Mouse (Mus musculus) G1E (cell line): ENCODE data around the gene Plekhd1. TPM values are rescaled to one million over a fixed set of nuclear protein-coding genes. Genes with fewer than 3 reads are reported as not detected.
A peak's percentile ranks its signal among the peaks of the same experiment; 100 is the strongest.

ENCODE experiments used
- ATAC-seq: 2 replicates; pipeline ENCODE4 v1.8.0; 2016; ENCODE audit warnings: mild to moderate bottlenecking; ENCODE audit not compliant: insufficient number of reproducible peaks, poor library complexity, low FRiP score, severe bottlenecking; ENCODE audit errors: extremely low read depth
- DNase-seq: peaks from one replicate; pipeline ENCODE4 v3.0.0; 2012; ENCODE audit warnings: low spot score
- H3K27me3 ChIP-seq: 2 replicates; pipeline ENCODE4 v1.6.1; 2012; ENCODE audit warnings: mild to moderate bottlenecking, low read length, inconsistent platforms; ENCODE audit not compliant: insufficient read depth
- H3K36me3 ChIP-seq: replicated peaks from 2 replicates; pipeline ENCODE3; 2012; ENCODE audit warnings: mild to moderate bottlenecking, inconsistent platforms
- H3K4me1 ChIP-seq: 2 replicates; pipeline ENCODE4 v1.6.1; 2012; ENCODE audit warnings: low read depth, low read length, inconsistent platforms, mixed read lengths; ENCODE audit not compliant: insufficient read depth
- H3K4me3 ChIP-seq: 2 replicates; pipeline ENCODE4 v1.5.1; 2012; ENCODE audit warnings: low read depth, mild to moderate bottlenecking, inconsistent platforms, low read length, moderate library complexity, mixed read lengths
- H3K9me3 ChIP-seq: replicated peaks from 2 replicates; pipeline ENCODE4 v1.6.1; 2012; ENCODE audit warnings: inconsistent platforms
- CTCF ChIP-seq: IDR thresholded peaks from 2 replicates; pipeline ENCODE4 v1.5.1; 2012; ENCODE audit warnings: low read depth, low read length, inconsistent platforms, mixed read lengths
- GATA1 ChIP-seq: IDR thresholded peaks from 2 replicates; pipeline ENCODE4 v1.6.1; 2012; ENCODE audit warnings: borderline replicate concordance, low read length, inconsistent platforms, mixed read lengths
- GATA2 ChIP-seq: IDR thresholded peaks from 2 replicates; pipeline ENCODE4 v1.6.1; 2012; ENCODE audit warnings: low read depth, low read length, inconsistent platforms, borderline replicate concordance
- POLR2AphosphoS5 ChIP-seq: IDR thresholded peaks from 2 replicates; pipeline ENCODE4 v1.6.1; 2012; ENCODE audit warnings: low read depth, low read length, inconsistent platforms; ENCODE audit not compliant: insufficient replicate concordance
- TAL1 ChIP-seq: conservative IDR thresholded peaks from 2 replicates; pipeline ENCODE4 v1.6.1; 2012; ENCODE audit warnings: low read depth, low read length, inconsistent platforms, mixed read lengths
- polyA plus RNA-seq: library from polyadenylated mRNA; stranded (reverse); fragments of >175 nt; gene quantifications from 2 replicates; pipeline ENCODE4 v1.2.3, GENCODE M21; 2012
- total RNA-seq, 2 experiments: library from RNA; stranded (forward) in 1 of 2; stranded (reverse) in 1 of 2; fragments of 200-1000 nt in 1 of 2; fragments of >200 nt in 1 of 2; fragmentation: Nextera tagmentation in 1 of 2; gene quantifications; 2 replicates each; pipeline ENCODE4 v1.2.3; 2014 to 2017

Plekhd1 gene
- total and polyA plus RNA-seq, 3 experiments = 0.16 TPM; not detected in 2

- H3K36me3 ChIP-seq = no peaks in the 10 kb centered on the region
- DNase-seq (no peak), ATAC-seq (no peak)
- peaks cover 60% of the 10 kb centered on the region for H3K27me3 ChIP-seq
- H3K4me3 ChIP-seq = no peak overlapping the region
- H3K9me3 ChIP-seq = no peaks in the 10 kb centered on the region
- no peak for TF ChIP-seq GATA2
- no peak for TF ChIP-seq TAL1
- TF ChIP-seq GATA1 = no peak
- TF ChIP-seq POLR2AphosphoS5 = no peak
- TF ChIP-seq CTCF = no peak
- H3K4me1 ChIP-seq = peaks cover 14% of the 10 kb centered on the region
Observed at GRCm38 (mm10) chr12:80737283-80737600, 44.9 kb downstream of the Plekhd1 start.

- Histone ChIP-seq H3K27me3 (peaks cover 70% of the 10 kb centered on the region), H3K9me3 (no peaks in the 10 kb centered on the region), H3K4me1 (peaks cover 11% of the 10 kb centered on the region), H3K36me3 (no peaks in the 10 kb centered on the region), H3K4me3 (no peak overlapping the region)
- no peak for DNase-seq
- no peak for ATAC-seq
- TF ChIP-seq GATA2 (no peak), CTCF (peak; percentile 92)
Observed at GRCm38 (mm10) chr12:80739482-80739881, 47.1 kb downstream of the Plekhd1 start.

GRCm38 (mm10) chr12:80744614-80745013 lies 52.2 kb downstream of the Plekhd1 start:
- Histone ChIP-seq H3K36me3 (no peaks in the 10 kb centered on the region), H3K9me3 (no peaks in the 10 kb centered on the region), H3K4me3 (no peak overlapping the region), H3K4me1 (peaks cover 6% of the 10 kb centered on the region; the same call in 1 of the 2 replicates), H3K27me3 (peaks cover 71% of the 10 kb centered on the region)
- no peak for TF ChIP-seq GATA2
- TF ChIP-seq CTCF = no peak
- no peak for TF ChIP-seq POLR2AphosphoS5
- no peak for TF ChIP-seq TAL1
- TF ChIP-seq GATA1 = no peak
- no peak for DNase-seq
- ATAC-seq = no peak

GRCm38 (mm10) chr12:80746031-80746813 lies 53.8 kb downstream of the Plekhd1 start:
- peaks cover 6% of the 10 kb centered on the region; the same call in 1 of the 2 replicates for H3K4me1 ChIP-seq
- H3K4me3 ChIP-seq = no peak overlapping the region
- no peak for DNase-seq
- TF ChIP-seq POLR2AphosphoS5 (no peak), GATA1 (no peak), CTCF (no peak)
- no peak for ATAC-seq
- no peaks in the 10 kb centered on the region for H3K36me3 ChIP-seq
- H3K9me3 ChIP-seq = no peaks in the 10 kb centered on the region
- peaks cover 72% of the 10 kb centered on the region for H3K27me3 ChIP-seq

- TF ChIP-seq CTCF (no peak), GATA1 (no peak), TAL1 (no peak), POLR2AphosphoS5 (no peak), GATA2 (no peak)
- DNase-seq (no peak), ATAC-seq (no peak)
- Histone ChIP-seq H3K9me3 (no peaks in the 10 kb centered on the region), H3K27me3 (peaks cover 69% of the 10 kb centered on the region), H3K4me3 (no peak overlapping the region), H3K36me3 (no peaks in the 10 kb centered on the region), H3K4me1 (no peaks in the 10 kb centered on the region; the same call in 1 of the 2 replicates)
Observed at GRCm38 (mm10) chr12:80751556-80751955, 59.2 kb downstream of the Plekhd1 start.

- H3K36me3 ChIP-seq = no peaks in the 10 kb centered on the region
- no peak for ATAC-seq
- H3K4me1 ChIP-seq = no peaks in the 10 kb centered on the region
- peaks cover 33% of the 10 kb centered on the region for H3K9me3 ChIP-seq
- H3K4me3 ChIP-seq = peak overlapping the region; percentile 15; the same call in 1 of the 2 replicates
- no peak for DNase-seq
- TF ChIP-seq POLR2AphosphoS5 (no peak), GATA1 (no peak), CTCF (no peak), TAL1 (no peak), GATA2 (no peak)
- peaks cover 47% of the 10 kb centered on the region for H3K27me3 ChIP-seq
Observed at GRCm38 (mm10) chr12:80757751-80758558, 65.6 kb downstream of the Plekhd1 start.
